Mouse (Mus musculus): ENCODE results near the gene Zfp954. TPM values are rescaled to one million over a fixed set of nuclear protein-coding genes. Genes with fewer than 3 reads are reported as not detected.

Gene Zfp954
- total and polyA plus RNA-seq, 2 experiments from 2014 or later = 12.1 to 20.0 TPM

- Histone ChIP-seq H3K36me3 (ENCODE audit: insufficient read depth, low read length) (peaks cover 18% of the 10 kb centered on the region; the same call in 1 of the 2 replicates), H3K27me3 (ENCODE audit: insufficient read depth, low read length) (no peaks in the 10 kb centered on the region), H3K4me3 (ENCODE audit: low read length) (peak overlapping the region; percentile 62), H3K9me3 (ENCODE audit: low read length) (no peaks in the 10 kb centered on the region), H3K4me2 (ENCODE audit: low read depth, low read length) (peak overlapping the region; percentile 71), H3K4me1 (ENCODE audit: insufficient read depth, low read length) (peaks cover 7% of the 10 kb centered on the region; the same call in 1 of the 2 replicates), H3K27ac (0 out of 2 replicates have a peak overlapping the region, but pooled peaks have one; percentile 71), H3K9ac (replicated peaks; ENCODE audit: low read length) (0 out of 2 replicates have a peak overlapping the region, but pooled peaks have one; percentile 71)
- no peak for TF ChIP-seq CTCF (IDR thresholded peaks at IDR 0.05; ENCODE audit: low read depth)
- WGBS = 50% methylated on average over 6 of the region's 6 CpGs
- no peak; the same call in 1 of the 2 replicates for ATAC-seq
- DNase-seq (ENCODE audit: low spot score) = no peak
Observed at GRCm38 (mm10) chr7:7121602-7121980, 303 bp upstream of the Zfp954 start.

- ATAC-seq (no peak), DNase-seq (ENCODE audit: low spot score) (no peak)
- H3K9ac ChIP-seq (replicated peaks; ENCODE audit: low read length) = no peak overlapping the region
- H3K9me3 ChIP-seq (ENCODE audit: low read length) = no peaks in the 10 kb centered on the region
- peaks cover 7% of the 10 kb centered on the region; the same call in 1 of the 2 replicates for H3K4me1 ChIP-seq (ENCODE audit: insufficient read depth, low read length)
- no peak overlapping the region for H3K4me3 ChIP-seq (ENCODE audit: low read length)
- TF ChIP-seq CTCF (IDR thresholded peaks at IDR 0.05; ENCODE audit: low read depth) = no peak
- H3K4me2 ChIP-seq (ENCODE audit: low read depth, low read length) = no peak overlapping the region
- no peaks in the 10 kb centered on the region for H3K27me3 ChIP-seq (ENCODE audit: insufficient read depth, low read length)
- no peak overlapping the region for H3K27ac ChIP-seq
- H3K36me3 ChIP-seq (ENCODE audit: insufficient read depth, low read length) = peaks cover 39% of the 10 kb centered on the region
- 83% methylated on average over 2 of the region's 2 CpGs for whole genome bisulfite sequencing
Observed at GRCm38 (mm10) chr7:7118441-7118840, 2.8 kb downstream of the Zfp954 start.

DNA sequence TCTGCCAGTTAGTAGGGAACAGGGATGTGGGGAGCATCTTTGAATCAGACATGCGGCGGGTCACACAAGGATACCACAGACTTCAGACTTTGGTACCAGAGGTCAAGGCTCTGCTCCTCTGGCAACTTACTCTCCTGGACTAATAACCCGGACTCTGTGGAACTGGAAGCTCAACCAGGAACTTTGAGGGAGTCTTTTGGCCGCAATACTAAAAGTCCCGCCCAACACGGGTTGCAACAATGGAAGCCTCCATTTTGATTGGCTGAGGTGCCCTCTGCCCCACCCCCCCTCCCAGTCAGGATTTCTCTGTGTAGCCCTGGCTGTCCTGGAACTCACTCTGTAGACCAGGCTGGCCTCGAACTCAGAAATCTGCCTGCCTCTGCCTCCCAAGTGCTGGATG, 12.8 kb downstream of the Zfp954 start:
- H3K4me1 ChIP-seq (ENCODE audit: insufficient read depth, low read length) = no peaks in the 10 kb centered on the region
- 92% methylated on average over 7 of the region's 7 CpGs for WGBS
- H3K27me3 ChIP-seq (ENCODE audit: insufficient read depth, low read length) = no peaks in the 10 kb centered on the region
- DNase-seq (ENCODE audit: low spot score) = no peak
- ATAC-seq = no peak
- H3K9me3 ChIP-seq (ENCODE audit: low read length) = no peaks in the 10 kb centered on the region
- no peak overlapping the region for H3K9ac ChIP-seq (replicated peaks; ENCODE audit: low read length)
- H3K4me3 ChIP-seq (ENCODE audit: low read length) = no peak overlapping the region
- H3K27ac ChIP-seq = no peak overlapping the region
- H3K36me3 ChIP-seq (ENCODE audit: insufficient read depth, low read length) = no peaks in the 10 kb centered on the region
- no peak overlapping the region for H3K4me2 ChIP-seq (ENCODE audit: low read depth, low read length)
- no peak for TF ChIP-seq CTCF (IDR thresholded peaks at IDR 0.05; ENCODE audit: low read depth)

Other genes starting within 250 kb of the Zfp954 start
- 0.31 TPM in 1 of 2 replicates, not detected in the other for gene Aurkc, start 126.2 kb downstream of the Zfp954 start, total RNA-seq (2014; rRNA removed)
- gene Aurkc, start 126.2 kb downstream of the Zfp954 start, polyA plus RNA-seq (2015; fragmentation: Nextera tagmentation; extraction: Ambion mirVana) = 0.40 TPM in 1 of 2 replicates, not detected in the other
- 1.7 and 2.8 TPM in 2 replicates for gene Zfp773, start 15.3 kb upstream of the Zfp954 start, total RNA-seq (2014; rRNA removed)
- 3.2 and 3.5 TPM in 2 replicates for gene Zfp773, start 15.3 kb upstream of the Zfp954 start, polyA plus RNA-seq (2015; fragmentation: Nextera tagmentation; extraction: Ambion mirVana)
- 2.8 and 5.1 TPM in 2 replicates for gene Zfp418, start 49.8 kb upstream of the Zfp954 start, total RNA-seq (2014; rRNA removed)
- 1.1 and 1.4 TPM in 2 replicates for gene Zfp418, start 49.8 kb upstream of the Zfp954 start, polyA plus RNA-seq (2015; fragmentation: Nextera tagmentation; extraction: Ambion mirVana)
- gene Zfp772, start 88.5 kb upstream of the Zfp954 start, total RNA-seq (2014; rRNA removed) = 6.7 and 7.9 TPM in 2 replicates
- 5.8 and 6.2 TPM in 2 replicates for gene Zfp772, start 88.5 kb upstream of the Zfp954 start, polyA plus RNA-seq (2015; fragmentation: Nextera tagmentation; extraction: Ambion mirVana)
- gene Vmn2r29, start 125.8 kb upstream of the Zfp954 start, total RNA-seq (2014; rRNA removed) = 1.3 and 2.3 TPM in 2 replicates
- gene Vmn2r29, start 125.8 kb upstream of the Zfp954 start, polyA plus RNA-seq (2015; fragmentation: Nextera tagmentation; extraction: Ambion mirVana) = 0.55 and 0.93 TPM in 2 replicates
- gene Gm45844, start 156.8 kb upstream of the Zfp954 start, total RNA-seq (2014; rRNA removed) = 2.6 and 8.5 TPM in 2 replicates
- 10.1 and 13.6 TPM in 2 replicates for gene Gm45844, start 156.8 kb upstream of the Zfp954 start, polyA plus RNA-seq (2015; fragmentation: Nextera tagmentation; extraction: Ambion mirVana)
- 155 and 166 TPM in 2 replicates for gene Clcn4, start 179.4 kb upstream of the Zfp954 start, total RNA-seq (2014; rRNA removed)
- 188 and 195 TPM in 2 replicates for gene Clcn4, start 179.4 kb upstream of the Zfp954 start, polyA plus RNA-seq (2015; fragmentation: Nextera tagmentation; extraction: Ambion mirVana)
- gene Vmn2r30, start 216.1 kb upstream of the Zfp954 start, total RNA-seq (2014; rRNA removed) = not detected in 2 replicates
- not detected in 2 replicates for gene Vmn2r30, start 216.1 kb upstream of the Zfp954 start, polyA plus RNA-seq (2015; fragmentation: Nextera tagmentation; extraction: Ambion mirVana)